Mouse (Mus musculus): ENCODE results near the gene Scd4.

Gene Scd4

GRCm38 (mm10) chr19:44391856-44392255 is 59.0 kb downstream of the Scd4 start:
- in situ Hi-C loops (cut with MboI; ENCODE audit: low pct_unique_long_range_greater_than_20kb in 1 of 2, low sequenced_read_pairs in 2 of 2, unreplicated experiment in 1 of 2), result no loop called here

GRCm38 (mm10) chr19:44392339-44393009 is 59.6 kb downstream of the Scd4 start:
- in situ Hi-C loops (cut with MboI; ENCODE audit: low pct_unique_long_range_greater_than_20kb in 1 of 2, low sequenced_read_pairs in 2 of 2, unreplicated experiment in 1 of 2), result no loop called here

DNA sequence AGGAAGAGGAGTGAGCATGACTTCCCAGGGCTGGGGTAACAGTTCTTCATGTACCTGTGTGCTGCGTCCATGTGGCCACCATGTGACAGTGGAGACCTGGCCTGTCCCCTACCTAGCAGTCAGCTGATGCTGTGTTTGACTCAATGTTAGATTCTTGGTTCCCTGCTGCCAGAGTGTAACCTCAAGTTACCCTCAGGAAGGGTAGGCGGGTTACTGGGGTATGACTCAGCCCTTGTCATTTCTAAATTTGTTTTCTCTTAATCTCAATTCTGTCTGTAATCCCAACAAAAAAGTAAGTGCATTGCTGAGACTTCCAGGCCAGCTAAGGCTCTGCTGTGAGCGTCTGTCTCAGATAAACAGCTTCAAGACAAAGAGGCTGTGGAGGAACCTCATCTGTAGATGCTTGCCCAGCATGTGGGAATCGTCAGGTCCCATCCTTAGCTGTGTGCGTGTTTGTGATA is 61.1 kb downstream of the Scd4 start:
- in situ Hi-C loops (cut with MboI; ENCODE audit: low pct_unique_long_range_greater_than_20kb in 1 of 2, low sequenced_read_pairs in 2 of 2, unreplicated experiment in 1 of 2), result no loop called here

DNA sequence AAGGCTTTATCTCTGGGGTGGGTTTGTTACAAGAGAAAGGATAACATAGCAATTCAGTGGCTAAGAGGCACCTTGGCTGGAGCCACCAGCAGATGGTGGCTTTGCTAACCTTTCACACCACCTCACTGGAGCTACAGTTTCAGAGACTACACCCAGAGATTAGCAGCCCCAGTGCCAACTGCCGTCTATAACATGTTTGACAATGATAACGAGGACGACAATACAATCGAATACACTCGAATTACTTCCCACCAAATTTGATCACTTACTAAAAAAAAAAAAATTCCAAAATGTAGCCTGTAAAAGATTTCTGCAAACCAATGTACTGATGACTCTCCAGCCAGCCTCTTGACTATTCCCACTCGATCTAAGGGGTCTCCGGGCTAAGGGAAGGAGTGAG is 62.1 kb downstream of the Scd4 start:
- in situ Hi-C loops (cut with MboI; ENCODE audit: low pct_unique_long_range_greater_than_20kb in 1 of 2, low sequenced_read_pairs in 2 of 2, unreplicated experiment in 1 of 2), result no loop called here
